Mouse (Mus musculus): ENCODE results near the gene Tfr2. TPM values are rescaled to one million over a fixed set of nuclear protein-coding genes. Genes with fewer than 3 reads are reported as not detected.
"Not testable (repeated sequence)": the region's sequence is repeated elsewhere in the genome, so short reads cannot be mapped to it uniquely, and the experiment has no call there.

Tfr2 gene
- polyA plus RNA-seq, 1 experiment: 14.5 TPM

- DNase-seq (ENCODE audit: extremely low spot score in 1 of 2, low spot score in 1 of 2): no peak
Observed at GRCm38 (mm10) chr5:137613550-137613949, 43.9 kb downstream of the Tfr2 start, which contains the start of gene Pcolce. Gene Pcolce (minus strand): TSS chr5:137613784.

GRCm38 (mm10) chr5:137614921-137615320, 45.3 kb downstream of the Tfr2 start:
- DNase-seq (ENCODE audit: extremely low spot score in 1 of 2, low spot score in 1 of 2): not testable (repeated sequence)

- no peak for DNase-seq (ENCODE audit: extremely low spot score in 1 of 2, low spot score in 1 of 2)
Observed at GRCm38 (mm10) chr5:137615347-137615746, 45.7 kb downstream of the Tfr2 start.

GRCm38 (mm10) chr5:137623937-137624530, 54.4 kb downstream of the Tfr2 start:
- DNase-seq (ENCODE audit: extremely low spot score in 1 of 2, low spot score in 1 of 2): no peak

DNA sequence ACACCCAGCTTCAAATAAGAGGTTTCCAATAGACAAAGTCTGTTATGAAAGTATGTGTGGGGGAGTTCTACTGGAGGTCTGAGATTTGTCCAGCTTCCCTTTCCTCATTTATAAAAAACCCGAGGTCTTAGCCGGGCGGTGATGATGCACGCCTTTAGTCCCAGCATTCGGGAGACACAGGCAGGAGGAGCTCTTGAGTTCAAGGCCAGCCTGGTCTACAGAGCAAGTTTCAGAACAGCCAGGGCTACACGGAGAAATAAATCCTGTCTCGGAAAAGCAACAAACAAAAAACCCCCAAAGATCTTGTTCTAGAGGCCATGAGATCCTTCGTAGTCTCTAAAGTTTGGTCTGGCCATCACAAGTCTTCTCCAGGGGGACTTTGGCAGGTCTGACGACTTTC, 58.4 kb downstream of the Tfr2 start:
- DNase-seq (ENCODE audit: extremely low spot score in 1 of 2, low spot score in 1 of 2): peak in 1 of 2 experiments; percentile 29

GRCm38 (mm10) chr5:137628498-137629305, 59.1 kb downstream of the Tfr2 start, which contains the start of the genes Fbxo24, Lrch4 and Gm20605:
Gene Fbxo24 (minus strand): TSS chr5:137629002.
Gene Lrch4 (plus strand): TSS chr5:137629121.
Gene Gm20605 (plus strand): TSS chr5:137629175.
- peak; percentile 99 to 100 for DNase-seq (ENCODE audit: extremely low spot score in 1 of 2, low spot score in 1 of 2)

DNA sequence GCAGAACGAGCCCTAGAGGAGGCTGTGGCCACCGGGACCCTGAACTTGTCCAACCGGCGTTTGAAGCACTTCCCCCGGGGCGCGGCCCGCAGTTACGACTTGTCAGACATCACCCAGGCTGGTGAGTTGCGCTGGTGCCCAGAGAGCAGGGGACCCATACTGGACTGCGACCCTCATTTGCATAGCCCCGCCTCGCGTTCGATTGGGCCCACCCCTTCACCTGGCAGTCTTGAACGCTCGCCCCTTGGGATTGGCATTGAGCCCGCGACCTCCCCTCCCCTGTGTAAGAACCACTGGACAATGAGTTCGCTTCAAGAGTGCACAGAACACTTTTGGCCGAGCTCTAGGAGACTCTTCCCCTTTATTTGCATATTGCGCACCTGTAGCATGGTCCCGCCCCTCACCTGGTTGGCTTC, 59.7 kb downstream of the Tfr2 start:
- peak in 1 of 2 experiments; percentile 37 for DNase-seq (ENCODE audit: extremely low spot score in 1 of 2, low spot score in 1 of 2)

DNA sequence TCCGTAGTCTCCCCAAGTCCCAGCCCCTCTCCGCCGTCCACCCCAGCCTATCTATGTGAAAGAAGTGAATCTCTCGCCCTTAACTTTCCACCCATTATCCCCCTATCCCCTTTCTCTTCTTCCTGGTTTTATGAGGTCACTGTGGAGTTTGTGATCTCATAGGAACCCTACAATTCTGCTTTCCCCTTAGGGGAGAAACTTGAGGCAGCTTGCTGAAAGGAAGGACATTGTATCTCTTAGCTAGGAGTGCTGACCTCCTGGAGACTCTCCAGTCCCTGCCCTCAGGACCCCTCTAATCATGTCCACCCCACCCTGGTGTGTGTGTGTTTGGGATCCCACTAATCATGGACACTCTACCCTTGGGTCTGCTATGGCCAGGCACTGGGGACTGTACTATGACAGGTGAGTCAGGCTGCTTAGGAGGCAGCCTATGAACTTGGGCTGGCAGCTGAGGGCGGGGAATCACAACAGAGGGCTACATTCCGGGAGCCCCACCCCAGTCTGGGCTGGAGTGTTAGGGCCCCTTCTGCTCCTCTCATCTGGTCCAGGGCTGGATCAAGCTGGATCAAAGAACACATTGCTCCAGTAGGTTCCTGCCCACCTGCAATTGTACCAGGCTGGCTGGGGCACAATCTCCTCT, 60.4 kb downstream of the Tfr2 start:
- DNase-seq (ENCODE audit: extremely low spot score in 1 of 2, low spot score in 1 of 2): no peak

- DNase-seq (ENCODE audit: extremely low spot score in 1 of 2, low spot score in 1 of 2): no peak
Observed at GRCm38 (mm10) chr5:137630602-137631001, 61.0 kb downstream of the Tfr2 start.

GRCm38 (mm10) chr5:137631171-137631570, 61.5 kb downstream of the Tfr2 start:
- DNase-seq (ENCODE audit: extremely low spot score in 1 of 2, low spot score in 1 of 2): peak in 1 of 2 experiments; percentile 47

DNA sequence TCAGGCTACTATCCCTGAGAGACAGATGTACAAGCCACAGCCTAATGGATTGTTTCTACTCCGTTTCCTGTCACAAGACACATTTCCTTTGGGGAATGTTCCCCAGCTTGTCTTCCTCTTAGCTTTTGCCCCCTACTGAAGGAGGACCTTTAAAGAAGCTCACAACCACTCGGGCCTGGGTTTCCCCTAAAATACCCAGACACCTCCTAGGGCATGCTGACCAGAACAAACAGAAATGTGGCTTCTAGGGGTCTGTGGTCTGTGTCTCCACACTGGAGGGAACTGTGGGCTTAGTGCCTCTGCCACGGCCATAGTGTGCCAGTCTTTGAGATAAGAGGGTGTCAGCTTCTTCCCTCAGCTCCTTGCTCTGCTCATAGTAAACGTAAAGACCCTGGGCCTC, 62.0 kb downstream of the Tfr2 start:
- no peak for DNase-seq (ENCODE audit: extremely low spot score in 1 of 2, low spot score in 1 of 2)

GRCm38 (mm10) chr5:137633397-137634084, 63.9 kb downstream of the Tfr2 start:
- no peak for DNase-seq (ENCODE audit: extremely low spot score in 1 of 2, low spot score in 1 of 2)

Other genes starting within 250 kb of the Tfr2 start
- gene Slc12a9, start 236.2 kb upstream of the Tfr2 start, polyA plus RNA-seq (2012; rRNA removed): 32.6 and 34.6 TPM in 2 replicates
- gene Ephb4, start 219.7 kb upstream of the Tfr2 start, polyA plus RNA-seq (2012; rRNA removed): 5.6 and 6.0 TPM in 2 replicates
- 0.20 and 0.29 TPM in 2 replicates for gene Zan, start 92.8 kb upstream of the Tfr2 start, polyA plus RNA-seq (2012; rRNA removed)
- 51.7 and 52.3 TPM in 2 replicates for gene Pop7, start 67.3 kb upstream of the Tfr2 start, polyA plus RNA-seq (2012; rRNA removed)
- gene Gigyf1, start 51.3 kb upstream of the Tfr2 start, polyA plus RNA-seq (2012; rRNA removed): 51.1 and 56.4 TPM in 2 replicates
- gene Epo, start 36.6 kb upstream of the Tfr2 start, polyA plus RNA-seq (2012; rRNA removed): not detected in 2 replicates
- 635 and 662 TPM in 2 replicates for gene Gnb2, start 36.3 kb upstream of the Tfr2 start, polyA plus RNA-seq (2012; rRNA removed)
- 184 and 199 TPM in 2 replicates for gene Actl6b, start 16.3 kb upstream of the Tfr2 start, polyA plus RNA-seq (2012; rRNA removed)
- 46.1 and 59.6 TPM in 2 replicates for gene Mospd3, start 31.2 kb downstream of the Tfr2 start, polyA plus RNA-seq (2012; rRNA removed)
- 14.3 and 17.0 TPM in 2 replicates for gene Pcolce, start 43.9 kb downstream of the Tfr2 start, polyA plus RNA-seq (2012; rRNA removed)
- 0.30 and 0.36 TPM in 2 replicates for gene Fbxo24, start 59.2 kb downstream of the Tfr2 start, polyA plus RNA-seq (2012; rRNA removed)
- gene Lrch4, start 59.3 kb downstream of the Tfr2 start, polyA plus RNA-seq (2012; rRNA removed): 15.6 and 19.9 TPM in 2 replicates
- gene Gm20605, start 59.3 kb downstream of the Tfr2 start, polyA plus RNA-seq (2012; rRNA removed): 13.3 and 14.4 TPM in 2 replicates
- gene Sap25, start 71.5 kb downstream of the Tfr2 start, polyA plus RNA-seq (2012; rRNA removed): 27.8 and 34.4 TPM in 2 replicates
- 0.48 and 0.86 TPM in 2 replicates for gene Irs3, start 75.9 kb downstream of the Tfr2 start, polyA plus RNA-seq (2012; rRNA removed)
- 32.4 and 32.9 TPM in 2 replicates for gene Agfg2, start 114.9 kb downstream of the Tfr2 start, polyA plus RNA-seq (2012; rRNA removed)
- 55.0 and 60.9 TPM in 2 replicates for gene Nyap1, start 171.8 kb downstream of the Tfr2 start, polyA plus RNA-seq (2012; rRNA removed)
- 273 and 360 TPM in 2 replicates for gene Tsc22d4, start 175.9 kb downstream of the Tfr2 start, polyA plus RNA-seq (2012; rRNA removed)
- 24.2 and 25.9 TPM in 2 replicates for gene Ppp1r35, start 209.0 kb downstream of the Tfr2 start, polyA plus RNA-seq (2012; rRNA removed)
- 39.1 and 42.6 TPM in 2 replicates for gene Mepce, start 217.8 kb downstream of the Tfr2 start, polyA plus RNA-seq (2012; rRNA removed)
- gene Zcwpw1, start 218.0 kb downstream of the Tfr2 start, polyA plus RNA-seq (2012; rRNA removed): 14.1 and 15.3 TPM in 2 replicates

Measured in frontal cortex, adult 2 months (tissue).